Mouse (Mus musculus) spleen, adult 2 months (tissue): ENCODE data around the gene Kcnk3. TPM values are rescaled to one million over a fixed set of nuclear protein-coding genes. Genes with fewer than 3 reads are reported as not detected.

ENCODE experiments used
- DNase-seq, 2 experiments: peaks; one replicate each; pipeline versions ENCODE4 v3.0.0 to v3.0.0-alpha.2; 2012 to 2021; ENCODE audit warnings: low spot score in 2 of 2, low read depth in 1 of 2
- H3K27ac ChIP-seq: fragments of 200-500 bp; 2 replicates; pipeline ENCODE4 v1.5.1; 2012; ENCODE audit warnings: low read length, inconsistent platforms; ENCODE audit not compliant: insufficient read depth
- H3K27me3 ChIP-seq: fragments of 200-500 bp; 2 replicates; pipeline ENCODE4 v1.6.1; 2012; ENCODE audit warnings: mild to moderate bottlenecking, moderate library complexity, low read length, inconsistent platforms; ENCODE audit not compliant: control insufficient read depth, insufficient read depth
- H3K36me3 ChIP-seq: fragments of 200-500 bp; 2 replicates; pipeline ENCODE4 v1.6.1; 2012; ENCODE audit warnings: mild to moderate bottlenecking, low read length, inconsistent platforms; ENCODE audit not compliant: control insufficient read depth, insufficient read depth
- H3K4me1 ChIP-seq: fragments of 200-500 bp; 2 replicates; pipeline ENCODE4 v1.6.1; 2011; ENCODE audit warnings: inconsistent platforms; ENCODE audit not compliant: control insufficient read depth, insufficient read depth, insufficient read length
- H3K4me3 ChIP-seq: fragments of 200-500 bp; 2 replicates; pipeline ENCODE4 v1.5.1; 2011; ENCODE audit warnings: mild to moderate bottlenecking, inconsistent platforms; ENCODE audit not compliant: insufficient read depth, insufficient read length; ENCODE audit errors: extremely low read depth
- CTCF ChIP-seq: fragments of 200-500 bp; IDR thresholded peaks from 2 replicates; pipeline ENCODE4 v1.5.1; 2011; ENCODE audit warnings: mild to moderate bottlenecking, inconsistent platforms; ENCODE audit not compliant: insufficient read depth, insufficient read length, insufficient replicate concordance; ENCODE audit errors: extremely low read depth
- POLR2A ChIP-seq: fragments of 200-500 bp; IDR thresholded peaks from 2 replicates; pipeline ENCODE4 v1.6.1; 2011; ENCODE audit warnings: low read depth, low read length, inconsistent platforms
- WGBS: fragments of 180-500 bp; shearing (Covaris S2); methylation state at CpG from one replicate; pipeline ENCODE4 v1.1.7; 2018; 5-methylcytosine and 5-hydroxymethylcytosine counted together
- polyA plus RNA-seq: library from polyadenylated mRNA; depleted of rRNA; stranded (reverse); fragments of >200 nt; gene quantifications from 2 replicates; pipeline ENCODE4 v1.2.3, GENCODE M21; 2012

Kcnk3 gene
- polyA plus RNA-seq, 1 experiment, result 7.9 TPM

GRCm38 (mm10) chr5:30630401-30630800, 42.4 kb downstream of the Kcnk3 start:
- H3K27ac ChIP-seq, result no peak overlapping the region
- no peaks in the 10 kb centered on the region for H3K27me3 ChIP-seq
- 80% methylated on average over 6 of the region's 6 CpGs for whole genome bisulfite sequencing
- TF ChIP-seq CTCF (no peak), POLR2A (no peak)
- no peak overlapping the region for H3K4me3 ChIP-seq
- H3K4me1 ChIP-seq, result no peaks in the 10 kb centered on the region
- no peak for DNase-seq
- H3K36me3 ChIP-seq, result no peaks in the 10 kb centered on the region

GRCm38 (mm10) chr5:30632134-30632533, 44.2 kb downstream of the Kcnk3 start:
- DNase-seq, result no peak
- 76% methylated on average over 1 of the region's 1 CpGs for WGBS
- Histone ChIP-seq H3K27ac (no peak overlapping the region), H3K27me3 (no peaks in the 10 kb centered on the region), H3K4me3 (no peak overlapping the region), H3K4me1 (no peaks in the 10 kb centered on the region), H3K36me3 (no peaks in the 10 kb centered on the region)
- TF ChIP-seq POLR2A (no peak), CTCF (no peak)

- no peak overlapping the region for H3K27ac ChIP-seq
- no peaks in the 10 kb centered on the region for H3K4me1 ChIP-seq
- no peaks in the 10 kb centered on the region for H3K36me3 ChIP-seq
- H3K27me3 ChIP-seq, result no peaks in the 10 kb centered on the region
- no peak for DNase-seq
- WGBS, result 27% methylated on average over 7 of the region's 7 CpGs
- TF ChIP-seq POLR2A (no peak), CTCF (no peak)
- H3K4me3 ChIP-seq, result no peak overlapping the region
Observed at GRCm38 (mm10) chr5:30636994-30637393, 49.0 kb downstream of the Kcnk3 start.

- WGBS, result 2% methylated on average over 6 of the region's 6 CpGs
- TF ChIP-seq POLR2A (no peak), CTCF (peak; percentile 81; the same call in 1 of the 2 replicates)
- Histone ChIP-seq H3K4me3 (no peak overlapping the region), H3K27ac (no peak overlapping the region), H3K27me3 (no peaks in the 10 kb centered on the region), H3K4me1 (no peaks in the 10 kb centered on the region), H3K36me3 (no peaks in the 10 kb centered on the region)
- peak; percentile 14 to 76 for DNase-seq
Observed at GRCm38 (mm10) chr5:30638041-30638440, 50.1 kb downstream of the Kcnk3 start.

- Histone ChIP-seq H3K27ac (no peak overlapping the region), H3K4me1 (peaks cover 3% of the 10 kb centered on the region; the same call in 1 of the 2 replicates), H3K4me3 (no peak overlapping the region), H3K36me3 (no peaks in the 10 kb centered on the region), H3K27me3 (no peaks in the 10 kb centered on the region)
- TF ChIP-seq CTCF, result no peak
- no peak for TF ChIP-seq POLR2A
- WGBS, result 64% methylated on average over 5 of the region's 5 CpGs
- no peak for DNase-seq
Observed at GRCm38 (mm10) chr5:30643477-30644179, 55.7 kb downstream of the Kcnk3 start.

GRCm38 (mm10) chr5:30646036-30646435, 58.1 kb downstream of the Kcnk3 start:
- Histone ChIP-seq H3K27me3 (no peaks in the 10 kb centered on the region), H3K27ac (no peak overlapping the region), H3K4me3 (no peak overlapping the region), H3K4me1 (peaks cover 10% of the 10 kb centered on the region; the same call in 1 of the 2 replicates), H3K36me3 (no peaks in the 10 kb centered on the region)
- no peak for DNase-seq
- 81% methylated on average over 2 of the region's 2 CpGs for WGBS
- TF ChIP-seq CTCF, result no peak
- TF ChIP-seq POLR2A, result no peak

- WGBS, result 12% methylated on average over 9 of the region's 9 CpGs
- Histone ChIP-seq H3K27ac (peak overlapping the region; percentile 55; the same call in 1 of the 2 replicates), H3K4me3 (peak overlapping the region; percentile 88), H3K36me3 (no peaks in the 10 kb centered on the region; the same call in 1 of the 2 replicates), H3K27me3 (no peaks in the 10 kb centered on the region), H3K4me1 (peaks cover 10% of the 10 kb centered on the region; the same call in 1 of the 2 replicates)
- no peak for DNase-seq
- no peak for TF ChIP-seq CTCF
- TF ChIP-seq POLR2A, result no peak
Observed at GRCm38 (mm10) chr5:30647396-30647795, 59.4 kb downstream of the Kcnk3 start.
